Mouse (Mus musculus): ENCODE results near the gene Gm11172.

GRCm38 (mm10) chr16:10780631-10781120 is 32.0 kb upstream of the Gm11172 start:
- TF ChIP-seq CTCF (IDR thresholded peaks at IDR 0.05; ENCODE audit: borderline replicate concordance, insufficient read depth, low read length) = no peak
- 0 out of 2 replicates have a peak, but pooled peaks have one; percentile 3 for TF ChIP-seq POLR2A (IDR thresholded peaks at IDR 0.05; ENCODE audit: low read depth, low read length)
